Mouse (Mus musculus): ENCODE measurements around the gene Zfp68.
A peak's percentile ranks its signal among the peaks of the same experiment; 100 is the strongest.
"Not testable (repeated sequence)": the region's sequence is repeated elsewhere in the genome, so short reads cannot be mapped to it uniquely, and the experiment has no call there.

The Zfp68 gene

GRCm38 (mm10) chr5:138619211-138620128, at the start of gene Zfp68:
Gene Zfp68, minus strand, starts transcription at chr5:138619761.
- DNase-seq = peak; percentile 97

GRCm38 (mm10) chr5:138658922-138659321, 39.4 kb upstream of the Zfp68 start:
- DNase-seq = peak; percentile 32

GRCm38 (mm10) chr5:138657854-138658253, 38.3 kb upstream of the Zfp68 start:
- DNase-seq = peak; percentile 56

- DNase-seq = no peak
Observed at GRCm38 (mm10) chr5:138657407-138657806, 37.8 kb upstream of the Zfp68 start.

- DNase-seq = peak; percentile 57
Observed at GRCm38 (mm10) chr5:138656477-138657156, 37.1 kb upstream of the Zfp68 start.

GRCm38 (mm10) chr5:138652911-138653310, 33.4 kb upstream of the Zfp68 start:
- no peak for DNase-seq

- DNase-seq = no peak
Observed at GRCm38 (mm10) chr5:138641761-138642160, 22.2 kb upstream of the Zfp68 start.

- DNase-seq = no peak
Observed at GRCm38 (mm10) chr5:138641081-138641480, 21.5 kb upstream of the Zfp68 start.

- no peak for DNase-seq
Observed at GRCm38 (mm10) chr5:138636486-138636885, 16.9 kb upstream of the Zfp68 start.

- no peak for DNase-seq
Observed at GRCm38 (mm10) chr5:138623478-138623875, 3.9 kb upstream of the Zfp68 start.

- DNase-seq = peak; percentile 96
Observed at GRCm38 (mm10) chr5:138622645-138623477, 3.3 kb upstream of the Zfp68 start, which contains the start of gene A430033K04Rik. Gene A430033K04Rik, plus strand, starts transcription at chr5:138622859.

- DNase-seq = no peak
Observed at GRCm38 (mm10) chr5:138620836-138621235, 1.3 kb upstream of the Zfp68 start.

GRCm38 (mm10) chr5:138618353-138618752, 1.2 kb downstream of the Zfp68 start:
- DNase-seq = no peak

GRCm38 (mm10) chr5:138587396-138587795, 32.2 kb downstream of the Zfp68 start:
- DNase-seq = peak; percentile 6

GRCm38 (mm10) chr5:138571623-138572022, 47.9 kb downstream of the Zfp68 start:
- DNase-seq = no peak

- not testable (repeated sequence) for DNase-seq
Observed at GRCm38 (mm10) chr5:138564612-138565011, 54.9 kb downstream of the Zfp68 start, which contains the start of gene 1700123K08Rik. Gene 1700123K08Rik, minus strand, starts transcription at chr5:138564712.
